26 mouse cellular contexts compared by ENCODE assay signal in the genomic region with DNA sequence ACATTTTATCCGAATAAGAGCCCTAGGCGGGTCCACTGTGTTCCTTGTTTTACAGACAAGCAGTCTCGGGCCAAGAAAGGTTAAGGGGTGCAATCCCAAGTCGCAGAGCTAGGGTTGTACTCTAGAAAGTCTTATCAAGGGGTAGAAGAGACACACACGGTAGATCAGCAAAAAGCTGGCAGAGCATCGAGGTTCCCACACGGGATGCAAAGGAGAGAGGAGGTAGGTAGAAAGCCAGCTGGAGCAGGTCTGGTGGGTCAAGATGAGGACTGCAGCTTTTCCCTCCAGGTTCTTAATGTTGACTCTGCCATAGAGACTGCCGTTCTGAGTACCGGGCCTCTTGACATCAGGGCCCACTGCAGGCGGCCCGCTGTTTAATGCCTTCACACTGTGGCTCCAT.
A peak's percentile ranks its signal among the peaks of the same experiment; 100 is the strongest.
DNase-seq lines count a peak whose midpoint lies in the region; ATAC-seq and TF ChIP-seq lines count a peak whose summit lies in the region.
"Had no signal": no experiment of that assay in that cellular context is flagged by ENCODE, and none has a peak within 500 bp of the region (broad histone marks: within the 10 kb centered on the region; RNA-seq: fewer than 3 reads in every experiment).

No protein-coding gene starts in this region.

- WGBS in intestine, embryonic 14.5 days = 44% methylated on average over 11 of the region's 11 CpGs
- 63% methylated on average over 11 of the region's 11 CpGs for WGBS in intestine, postnatal 0 days
- 41% methylated on average over 11 of the region's 11 CpGs for WGBS in heart, postnatal 0 days

- H3K9ac ChIP-seq in intestine, embryonic 14.5 days (ENCODE audit: low read length) = no peak overlapping the region
- H3K9ac ChIP-seq in intestine, postnatal 0 days (ENCODE audit: low read depth, low read length) = no peak overlapping the region
- no peak overlapping the region for H3K9ac ChIP-seq in heart, postnatal 0 days (replicated peaks; ENCODE audit: low read depth, low read length)
- H3K9ac ChIP-seq: forebrain, postnatal 0 days; hindbrain, embryonic 15.5 days; midbrain, embryonic 12.5 days; neural tube, embryonic 12.5 days had no signal

- no peak overlapping the region for H3K4me3 ChIP-seq in gastrocnemius, adult 2 months
- no peak overlapping the region for H3K4me3 ChIP-seq in intestine, embryonic 14.5 days (ENCODE audit: low read depth, low read length)
- no peak overlapping the region for H3K4me3 ChIP-seq in intestine, postnatal 0 days (ENCODE audit: low read depth, low read length)
- no peak overlapping the region for H3K4me3 ChIP-seq in heart, postnatal 0 days (ENCODE audit: low read depth, low read length)
- H3K4me3 ChIP-seq: forebrain, embryonic 10.5 days; hindbrain, embryonic 15.5 days; layer of hippocampus, adult 2 months; midbrain, embryonic 12.5 days; neural tube, embryonic 12.5 days had no signal

- peak overlapping the region; percentile 71 for H3K27ac ChIP-seq in gastrocnemius, adult 2 months
- H3K27ac ChIP-seq in intestine, embryonic 14.5 days (ENCODE audit: low read depth) = peak overlapping the region; percentile 64; the same call in 1 of the 2 replicates
- H3K27ac ChIP-seq in intestine, postnatal 0 days (ENCODE audit: low read depth, low read length) = no peak overlapping the region
- peak overlapping the region; percentile 81 for H3K27ac ChIP-seq in heart, postnatal 0 days (ENCODE audit: low read depth)
- H3K27ac ChIP-seq: forebrain, embryonic 10.5 days; hindbrain, embryonic 15.5 days; layer of hippocampus, adult 2 months; macrophage; midbrain, embryonic 12.5 days; neural tube, embryonic 12.5 days had no signal

- intact Hi-C loops in gastrocnemius, adult 2 months (cut with DNase I) = loop anchor here (5.0 kb wide), 1 partner anchor 49 kb away; no protein-coding TSS in a partner anchor

- H3K4me1 ChIP-seq in intestine, embryonic 14.5 days (replicated peaks; ENCODE audit: control insufficient read depth, insufficient read depth, low read length) = peaks cover 16% of the 10 kb centered on the region; the same call in 1 of the 2 replicates
- H3K4me1 ChIP-seq in intestine, postnatal 0 days (replicated peaks; ENCODE audit: control insufficient read depth, insufficient read depth, low read length) = no peaks in the 10 kb centered on the region
- peaks cover 25% of the 10 kb centered on the region for H3K4me1 ChIP-seq in heart, postnatal 0 days (ENCODE audit: control insufficient read depth, insufficient read depth)
- H3K4me1 ChIP-seq: neural tube, embryonic 12.5 days had no signal

- TF ChIP-seq CTCF in gastrocnemius, adult 2 months (IDR thresholded peaks at IDR 0.05) = no peak
- TF ChIP-seq CTCF in intestine, postnatal 0 days (IDR thresholded peaks at IDR 0.05; ENCODE audit: low read depth) = no peak
- TF ChIP-seq CTCF in heart, postnatal 0 days (IDR thresholded peaks at IDR 0.05; ENCODE audit: low read depth) = no peak

- no peak overlapping the region for H3K4me2 ChIP-seq in intestine, embryonic 14.5 days (ENCODE audit: low read length)
- no peak overlapping the region for H3K4me2 ChIP-seq in intestine, postnatal 0 days (replicated peaks; ENCODE audit: low read depth)
- H3K4me2 ChIP-seq in heart, postnatal 0 days (ENCODE audit: low read depth, low read length) = peak overlapping the region; percentile 36
- H3K4me2 ChIP-seq: hindbrain, embryonic 15.5 days; midbrain, embryonic 12.5 days; neural tube, embryonic 12.5 days had no signal

- no peaks in the 10 kb centered on the region for H3K27me3 ChIP-seq in intestine, embryonic 14.5 days (replicated peaks; ENCODE audit: control insufficient read depth, insufficient read depth, low read length)
- H3K27me3 ChIP-seq in intestine, postnatal 0 days (replicated peaks; ENCODE audit: control insufficient read depth, insufficient read depth, low read length) = no peaks in the 10 kb centered on the region
- H3K27me3 ChIP-seq in heart, postnatal 0 days (ENCODE audit: control insufficient read depth, insufficient read depth, low read length) = no peaks in the 10 kb centered on the region
- H3K27me3 ChIP-seq: hindbrain, embryonic 15.5 days; neural tube, embryonic 12.5 days; Patski had no signal

- no peaks in the 10 kb centered on the region for H3K36me3 ChIP-seq in intestine, embryonic 14.5 days (ENCODE audit: control insufficient read depth, insufficient read depth, low read length)
- no peaks in the 10 kb centered on the region for H3K36me3 ChIP-seq in intestine, postnatal 0 days (ENCODE audit: control insufficient read depth, insufficient read depth)
- H3K36me3 ChIP-seq in heart, postnatal 0 days (replicated peaks; ENCODE audit: control insufficient read depth, insufficient read depth, low read length) = no peaks in the 10 kb centered on the region
- H3K36me3 ChIP-seq: forebrain, embryonic 10.5 days; hindbrain, embryonic 15.5 days; midbrain, embryonic 12.5 days; neural tube, embryonic 12.5 days had no signal

- H3K9me3 ChIP-seq in intestine, embryonic 14.5 days (ENCODE audit: control insufficient read depth, low read length) = no peaks in the 10 kb centered on the region
- H3K9me3 ChIP-seq in intestine, postnatal 0 days (ENCODE audit: control insufficient read depth) = no peaks in the 10 kb centered on the region
- H3K9me3 ChIP-seq in heart, postnatal 0 days (replicated peaks; ENCODE audit: control insufficient read depth, low read length) = no peaks in the 10 kb centered on the region
- H3K9me3 ChIP-seq: forebrain, embryonic 10.5 days; hindbrain, embryonic 15.5 days; midbrain, embryonic 12.5 days; neural tube, embryonic 12.5 days had no signal

- no peak for DNase-seq in gastrocnemius, adult 2 months
- DNase-seq in gastrocnemius, adult 18-20 months (ENCODE audit: low spot score) = no peak
- no peak for DNase-seq in intestine, embryonic 14.5 days (ENCODE audit: low spot score)
- DNase-seq in R1 (ENCODE audit: low read depth, low spot score) = peak; percentile 4
- DNase-seq in heart, postnatal 0 days (ENCODE audit: low spot score) = no peak
- no peak for DNase-seq in right cerebral cortex, postnatal 14 days
- DNase-seq in adrenal gland, adult 8-10 months = no peak
- DNase-seq: adrenal gland, postnatal 36 days; cerebellum, adult 18-20 months; cerebellum, postnatal 25 days; forebrain, postnatal 0 days; gastrocnemius, postnatal 10 days; kidney, adult 18-20 months; kidney, postnatal 14 days; liver; right cerebral cortex, adult 18-20 months; thymus, adult 18-20 months had no signal

- no peak for ATAC-seq in intestine, embryonic 14.5 days (replicated peaks; ENCODE audit: low FRiP score, low TSS enrichment, low read depth)
- ATAC-seq in intestine, postnatal 0 days = no peak
- ATAC-seq in heart, postnatal 0 days (ENCODE audit: insufficient read depth, low read depth) = 0 out of 2 replicates have a peak, but pooled peaks have one; percentile 8
- ATAC-seq: CD4-positive, CD25-positive, alpha-beta regulatory T cell, adult 4 months; forebrain, postnatal 0 days; Patski had no signal

- TF ChIP-seq EP300 in heart, postnatal 0 days (IDR thresholded peaks at IDR 0.05; ENCODE audit: low read depth) = no peak
